Mouse (Mus musculus): ENCODE results near the gene Kmt2c.
"Not testable (repeated sequence)": the region's sequence is repeated elsewhere in the genome, so short reads cannot be mapped to it uniquely, and the experiment has no call there.

The Kmt2c gene

GRCm38 (mm10) chr5:25224377-25224776, 274.2 kb downstream of the Kmt2c start:
- DNase-seq (ENCODE audit: low spot score in 2 of 2) = not testable (repeated sequence)

- peak; percentile 75 to 89 for DNase-seq (ENCODE audit: low spot score in 2 of 2)
These were observed 275.6 kb downstream of the Kmt2c start, which contains the start of gene E130116L18Rik for GRCm38 (mm10) chr5:25222752-25223702. Gene E130116L18Rik, minus strand, starts transcription at chr5:25223153.
